Mouse (Mus musculus): ENCODE data around the gene Trpc4.

- no peak for TF ChIP-seq GATA1 (IDR thresholded peaks at IDR 0.05; ENCODE audit: borderline replicate concordance, low read length)
- no peak for TF ChIP-seq FLI1 (IDR thresholded peaks at IDR 0.05; ENCODE audit: low read length)
These were observed 113.3 kb downstream of the Trpc4 start for GRCm38 (mm10) chr3:54269180-54269579.
